Mouse (Mus musculus) hematopoietic multipotent progenitor cell, adult 10-12 weeks (in vitro differentiated cells): ENCODE results near the gene Cyp4a12b. TPM values are rescaled to one million over a fixed set of nuclear protein-coding genes. Genes with fewer than 3 reads are reported as not detected.

Experiments
- polyA plus RNA-seq: library from polyadenylated mRNA; stranded (reverse); fragments of >175 nt; gene quantifications from 2 replicates; pipeline ENCODE4 v1.2.3, GENCODE M21; 2012; ENCODE audit warnings: low replicate concordance

Gene Cyp4a12b
- not detected in 2 replicates for polyA plus RNA-seq

DNA sequence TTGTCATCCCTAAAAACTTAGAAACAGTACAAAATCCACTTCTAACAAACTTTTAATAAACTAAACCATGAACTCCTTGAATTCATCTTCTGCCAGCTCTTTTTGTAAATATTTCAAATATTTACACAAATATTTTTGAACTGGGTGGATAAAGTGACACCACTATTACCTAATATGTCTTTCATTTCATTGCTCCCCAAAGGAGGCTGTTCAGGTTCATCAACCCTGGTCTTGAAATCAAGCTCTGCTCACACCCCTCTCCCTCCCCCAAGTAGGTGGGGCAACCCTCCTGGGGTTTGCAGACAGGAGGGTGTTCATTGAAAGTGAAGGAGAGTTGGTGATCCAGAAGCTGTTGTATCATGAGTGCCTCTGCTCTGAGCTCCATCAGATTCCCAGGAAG, at the start of gene Cyp4a12b:
TSS of gene Cyp4a12b (plus strand) at position 301 of the 400 bp plus-strand sequence.

DNA sequence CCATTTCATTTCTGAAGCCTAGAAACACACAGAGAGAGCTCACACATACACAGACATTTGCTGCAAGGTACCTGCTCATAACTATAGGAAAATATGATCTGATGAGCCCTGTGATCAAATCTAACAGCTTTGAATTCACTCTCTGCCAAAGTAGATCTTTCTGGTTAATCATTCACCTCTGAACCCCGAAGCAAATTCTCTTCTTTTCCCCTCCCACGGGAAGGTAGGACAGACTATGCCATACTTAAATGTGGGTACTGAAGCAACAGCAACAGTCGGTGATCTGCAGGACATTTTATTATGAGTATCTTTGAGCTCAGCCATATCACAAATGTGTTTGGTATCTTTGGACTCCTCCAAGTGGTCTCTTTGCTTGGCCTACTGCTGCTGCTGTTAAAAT, 40.9 kb downstream of the Cyp4a12b start, which contains the start of gene Cyp4a30b:
TSS of gene Cyp4a30b (plus strand) at position 301 of the 400 bp plus-strand sequence.

Other genes with a start within 250 kb of the Cyp4a12b start
- gene Cyp4a29, start 169.5 kb upstream of the Cyp4a12b start, polyA plus RNA-seq = not detected in 2 replicates
- gene Cyp4a12a, start 112.6 kb upstream of the Cyp4a12b start, polyA plus RNA-seq = not detected in 2 replicates
- not detected in 2 replicates for gene Cyp4a30b, start 41.0 kb downstream of the Cyp4a12b start, polyA plus RNA-seq
- not detected in 2 replicates for gene Cyp4a14, start 84.5 kb downstream of the Cyp4a12b start, polyA plus RNA-seq
- not detected in 2 replicates for gene Cyp4a10, start 106.6 kb downstream of the Cyp4a12b start, polyA plus RNA-seq
- not detected in 2 replicates for gene Cyp4a31, start 152.0 kb downstream of the Cyp4a12b start, polyA plus RNA-seq
- not detected in 2 replicates for gene Cyp4a32, start 189.3 kb downstream of the Cyp4a12b start, polyA plus RNA-seq
- gene Cyp4b1, start 236.1 kb downstream of the Cyp4a12b start, polyA plus RNA-seq = 0.30 TPM in 1 of 2 replicates, not detected in the other